Mouse (Mus musculus): Measurements from ENCODE around the gene Ahnak. TPM values are rescaled to one million over a fixed set of nuclear protein-coding genes. Genes with fewer than 3 reads are reported as not detected.

Gene Ahnak
- 30.5 and 31.0 TPM in 2 replicates for polyA plus RNA-seq (2015; fragmentation: Nextera tagmentation; extraction: Ambion mirVana)

- ATAC-seq (ENCODE audit: low read depth), result peak; percentile 75
- peak within 1 kb of the TSS; percentile 79 for H3K4me3 ChIP-seq (ENCODE audit: low read length)
- H3K9me3 ChIP-seq (ENCODE audit: control insufficient read depth, low read length), result no peaks in the 10 kb centered on the region
- peak within 1 kb of the TSS; percentile 95 for H3K27ac ChIP-seq (ENCODE audit: low read length)
- peak within 1 kb of the TSS; percentile 66 for H3K4me2 ChIP-seq (ENCODE audit: low read depth, low read length)
- H3K9ac ChIP-seq (ENCODE audit: low read length), result peak within 1 kb of the TSS; percentile 88
- WGBS, result under 1% methylated on average over 42 of the region's 42 CpGs
- H3K27me3 ChIP-seq (ENCODE audit: control insufficient read depth, insufficient read depth, low read depth, low read length), result no peaks in the 10 kb centered on the region
- H3K36me3 ChIP-seq (ENCODE audit: control insufficient read depth, insufficient read depth, low read length), result no peaks in the 10 kb centered on the region
- peaks cover 62% of the 10 kb centered on the region for H3K4me1 ChIP-seq (replicated peaks; ENCODE audit: control insufficient read depth, insufficient read depth, low read length)
Observed at GRCm38 (mm10) chr19:8989066-8989566, at the start of gene Ahnak. Ahnak (plus strand) TSS chr19:8989284.

GRCm38 (mm10) chr19:8940526-8941133 is 48.5 kb upstream of the Ahnak start:
- Histone ChIP-seq H3K9ac (ENCODE audit: low read length) (peak overlapping the region; percentile 58), H3K27ac (ENCODE audit: low read length) (no peak overlapping the region), H3K4me3 (ENCODE audit: low read length) (no peak overlapping the region), H3K4me2 (ENCODE audit: low read depth, low read length) (no peak overlapping the region), H3K27me3 (ENCODE audit: control insufficient read depth, insufficient read depth, low read depth, low read length) (no peaks in the 10 kb centered on the region), H3K36me3 (ENCODE audit: control insufficient read depth, insufficient read depth, low read length) (peaks cover 19% of the 10 kb centered on the region), H3K9me3 (ENCODE audit: control insufficient read depth, low read length) (no peaks in the 10 kb centered on the region), H3K4me1 (replicated peaks; ENCODE audit: control insufficient read depth, insufficient read depth, low read length) (peaks cover 31% of the 10 kb centered on the region)
- no peak for ATAC-seq (ENCODE audit: low read depth)
- 81% methylated on average over 15 of the region's 15 CpGs for WGBS

DNA sequence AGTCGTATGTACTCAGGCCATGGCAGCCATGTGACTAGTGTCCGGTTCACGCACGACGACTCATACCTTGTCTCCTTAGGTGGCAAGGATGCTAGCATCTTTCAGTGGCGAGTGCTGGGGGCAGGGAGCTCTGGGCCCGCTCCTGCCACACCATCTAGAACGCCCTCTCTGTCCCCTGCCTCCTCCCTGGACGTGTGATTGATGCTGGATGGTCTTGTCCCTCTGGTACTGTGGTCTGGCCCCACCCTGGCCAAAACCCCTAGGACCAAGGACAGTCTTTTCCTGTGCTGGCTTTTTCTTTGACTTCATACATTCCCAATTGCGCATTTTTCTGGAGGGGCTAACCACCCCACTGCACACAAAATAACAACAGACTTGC is 48.0 kb upstream of the Ahnak start:
- Histone ChIP-seq H3K4me3 (ENCODE audit: low read length) (peak overlapping the region; percentile 73), H3K4me2 (ENCODE audit: low read depth, low read length) (peak overlapping the region; percentile 57), H3K9me3 (ENCODE audit: control insufficient read depth, low read length) (no peaks in the 10 kb centered on the region), H3K9ac (ENCODE audit: low read length) (peak overlapping the region; percentile 58), H3K27me3 (ENCODE audit: control insufficient read depth, insufficient read depth, low read depth, low read length) (no peaks in the 10 kb centered on the region), H3K36me3 (ENCODE audit: control insufficient read depth, insufficient read depth, low read length) (peaks cover 24% of the 10 kb centered on the region), H3K27ac (ENCODE audit: low read length) (peak overlapping the region; percentile 51; the same call in 1 of the 2 replicates), H3K4me1 (replicated peaks; ENCODE audit: control insufficient read depth, insufficient read depth, low read length) (peaks cover 31% of the 10 kb centered on the region)
- peak; percentile 15 for ATAC-seq (ENCODE audit: low read depth)
- WGBS, result 34% methylated on average over 10 of the region's 10 CpGs

GRCm38 (mm10) chr19:8941515-8942217 is 47.4 kb upstream of the Ahnak start, which contains the start of gene Mta2:
Mta2 (plus strand) TSS chr19:8941875.
- peaks cover 29% of the 10 kb centered on the region for H3K36me3 ChIP-seq (ENCODE audit: control insufficient read depth, insufficient read depth, low read length)
- peak within 1 kb of the TSS; percentile 95 for H3K27ac ChIP-seq (ENCODE audit: low read length)
- H3K9me3 ChIP-seq (ENCODE audit: control insufficient read depth, low read length), result no peaks in the 10 kb centered on the region
- peaks cover 31% of the 10 kb centered on the region for H3K4me1 ChIP-seq (replicated peaks; ENCODE audit: control insufficient read depth, insufficient read depth, low read length)
- peak within 1 kb of the TSS; percentile 57 for H3K4me2 ChIP-seq (ENCODE audit: low read depth, low read length)
- peak; percentile 95 for ATAC-seq (ENCODE audit: low read depth)
- under 1% methylated on average over 64 of the region's 64 CpGs for WGBS
- H3K4me3 ChIP-seq (ENCODE audit: low read length), result peak within 1 kb of the TSS; percentile 73
- peak within 1 kb of the TSS; percentile 92 for H3K9ac ChIP-seq (ENCODE audit: low read length)
- no peaks in the 10 kb centered on the region for H3K27me3 ChIP-seq (ENCODE audit: control insufficient read depth, insufficient read depth, low read depth, low read length)

- ATAC-seq (ENCODE audit: low read depth), result peak; percentile 62
- Histone ChIP-seq H3K4me2 (ENCODE audit: low read depth, low read length) (peak overlapping the region; percentile 57), H3K9me3 (ENCODE audit: control insufficient read depth, low read length) (no peaks in the 10 kb centered on the region), H3K4me3 (ENCODE audit: low read length) (peak overlapping the region; percentile 73), H3K27ac (ENCODE audit: low read length) (peak overlapping the region; percentile 95), H3K4me1 (replicated peaks; ENCODE audit: control insufficient read depth, insufficient read depth, low read length) (peaks cover 31% of the 10 kb centered on the region), H3K9ac (ENCODE audit: low read length) (peak overlapping the region; percentile 92), H3K36me3 (ENCODE audit: control insufficient read depth, insufficient read depth, low read length) (peaks cover 34% of the 10 kb centered on the region), H3K27me3 (ENCODE audit: control insufficient read depth, insufficient read depth, low read depth, low read length) (no peaks in the 10 kb centered on the region)
- WGBS, result under 1% methylated on average over 46 of the region's 46 CpGs
Observed at GRCm38 (mm10) chr19:8942276-8942964, 46.7 kb upstream of the Ahnak start.

DNA sequence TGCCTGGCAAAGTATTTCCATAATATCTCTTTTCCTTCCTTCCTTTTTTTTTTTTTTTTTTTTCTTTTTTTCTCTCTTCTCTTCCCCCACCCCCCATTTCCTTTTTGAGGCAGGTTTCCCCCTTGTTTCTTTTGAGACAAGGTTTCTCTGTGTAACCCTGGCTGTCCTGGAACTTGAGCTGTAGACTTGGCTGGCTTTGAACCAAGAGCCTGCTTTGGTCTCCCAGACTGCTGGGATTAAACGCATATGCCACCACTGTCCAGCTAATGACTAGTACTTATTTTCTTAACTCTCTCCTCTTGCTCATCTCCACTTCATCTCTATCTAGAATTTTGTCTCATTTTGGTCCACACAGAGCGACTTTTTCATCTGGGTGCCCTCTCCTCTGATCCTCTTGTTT is 46.0 kb upstream of the Ahnak start:
- peaks cover 37% of the 10 kb centered on the region for H3K36me3 ChIP-seq (ENCODE audit: control insufficient read depth, insufficient read depth, low read length)
- peak overlapping the region; percentile 14; the same call in 1 of the 2 replicates for H3K27ac ChIP-seq (ENCODE audit: low read length)
- H3K9ac ChIP-seq (ENCODE audit: low read length), result peak overlapping the region; percentile 92
- H3K4me3 ChIP-seq (ENCODE audit: low read length), result peak overlapping the region; percentile 73
- H3K27me3 ChIP-seq (ENCODE audit: control insufficient read depth, insufficient read depth, low read depth, low read length), result no peaks in the 10 kb centered on the region
- H3K9me3 ChIP-seq (ENCODE audit: control insufficient read depth, low read length), result no peaks in the 10 kb centered on the region
- no peak for ATAC-seq (ENCODE audit: low read depth)
- WGBS, result 51% methylated on average over 2 of the region's 2 CpGs
- H3K4me1 ChIP-seq (replicated peaks; ENCODE audit: control insufficient read depth, insufficient read depth, low read length), result peaks cover 31% of the 10 kb centered on the region
- H3K4me2 ChIP-seq (ENCODE audit: low read depth, low read length), result peak overlapping the region; percentile 57

GRCm38 (mm10) chr19:8944062-8944461 is 45.0 kb upstream of the Ahnak start:
- peak overlapping the region; percentile 92 for H3K9ac ChIP-seq (ENCODE audit: low read length)
- ATAC-seq (ENCODE audit: low read depth), result no peak
- H3K27ac ChIP-seq (ENCODE audit: low read length), result peak overlapping the region; percentile 47; the same call in 1 of the 2 replicates
- H3K4me1 ChIP-seq (replicated peaks; ENCODE audit: control insufficient read depth, insufficient read depth, low read length), result peaks cover 31% of the 10 kb centered on the region
- 22% methylated on average over 5 of the region's 5 CpGs for WGBS
- H3K4me2 ChIP-seq (ENCODE audit: low read depth, low read length), result peak overlapping the region; percentile 57
- H3K4me3 ChIP-seq (ENCODE audit: low read length), result peak overlapping the region; percentile 73
- no peaks in the 10 kb centered on the region for H3K9me3 ChIP-seq (ENCODE audit: control insufficient read depth, low read length)
- no peaks in the 10 kb centered on the region for H3K27me3 ChIP-seq (ENCODE audit: control insufficient read depth, insufficient read depth, low read depth, low read length)
- peaks cover 42% of the 10 kb centered on the region for H3K36me3 ChIP-seq (ENCODE audit: control insufficient read depth, insufficient read depth, low read length)

GRCm38 (mm10) chr19:8944750-8945149 is 44.3 kb upstream of the Ahnak start:
- H3K9me3 ChIP-seq (ENCODE audit: control insufficient read depth, low read length), result no peaks in the 10 kb centered on the region
- peaks cover 31% of the 10 kb centered on the region for H3K4me1 ChIP-seq (replicated peaks; ENCODE audit: control insufficient read depth, insufficient read depth, low read length)
- ATAC-seq (ENCODE audit: low read depth), result no peak
- H3K36me3 ChIP-seq (ENCODE audit: control insufficient read depth, insufficient read depth, low read length), result peaks cover 44% of the 10 kb centered on the region
- peak overlapping the region; percentile 57 for H3K4me2 ChIP-seq (ENCODE audit: low read depth, low read length)
- H3K9ac ChIP-seq (ENCODE audit: low read length), result peak overlapping the region; percentile 50
- H3K4me3 ChIP-seq (ENCODE audit: low read length), result peak overlapping the region; percentile 28
- H3K27me3 ChIP-seq (ENCODE audit: control insufficient read depth, insufficient read depth, low read depth, low read length), result no peaks in the 10 kb centered on the region
- no peak overlapping the region for H3K27ac ChIP-seq (ENCODE audit: low read length)
- 15% methylated on average over 5 of the region's 5 CpGs for WGBS

DNA sequence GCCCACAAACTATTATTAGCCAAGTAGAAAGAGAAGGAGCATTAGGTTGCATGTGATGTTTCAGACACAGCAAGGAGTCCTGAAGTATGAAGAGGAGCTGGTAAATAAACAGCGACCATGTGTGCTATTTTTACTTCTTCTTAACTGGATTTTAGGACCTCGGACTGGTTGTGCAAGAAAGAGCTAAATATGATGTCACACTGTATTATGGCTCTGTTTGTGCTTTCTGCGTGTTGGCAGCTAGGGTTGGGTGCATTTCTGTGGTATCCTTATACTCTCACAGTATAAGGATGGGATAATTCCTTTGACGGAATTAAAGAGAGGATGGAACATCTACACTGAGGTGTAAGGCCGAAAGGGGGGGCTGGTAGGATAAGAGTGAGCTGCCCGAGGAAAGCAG is 43.8 kb upstream of the Ahnak start:
- no peak for ATAC-seq (ENCODE audit: low read depth)
- peak overlapping the region; percentile 50 for H3K9ac ChIP-seq (ENCODE audit: low read length)
- H3K4me2 ChIP-seq (ENCODE audit: low read depth, low read length), result peak overlapping the region; percentile 57
- H3K4me1 ChIP-seq (replicated peaks; ENCODE audit: control insufficient read depth, insufficient read depth, low read length), result peaks cover 31% of the 10 kb centered on the region
- no peaks in the 10 kb centered on the region for H3K27me3 ChIP-seq (ENCODE audit: control insufficient read depth, insufficient read depth, low read depth, low read length)
- H3K36me3 ChIP-seq (ENCODE audit: control insufficient read depth, insufficient read depth, low read length), result peaks cover 44% of the 10 kb centered on the region
- no peaks in the 10 kb centered on the region for H3K9me3 ChIP-seq (ENCODE audit: control insufficient read depth, low read length)
- no peak overlapping the region for H3K27ac ChIP-seq (ENCODE audit: low read length)
- WGBS, result 66% methylated on average over 6 of the region's 6 CpGs
- H3K4me3 ChIP-seq (ENCODE audit: low read length), result peak overlapping the region; percentile 28

Data from lung, embryonic 16.5 days (tissue).